Mouse (Mus musculus): ENCODE measurements at regions not wholly inside any gene's neighbourhood (a gene's known extent, or its start where the extent isn't known, plus 50 kb on each side); places are given as distances from the start of the nearest gene placed in this dataset.

GRCm38 (mm10) chr7:129774261-129774861 lies 182.7 kb downstream of the Wdr11 start:
- ATAC-seq (ENCODE audit: extremely low read depth, insufficient number of reproducible peaks, low FRiP score, poor library complexity, severe bottlenecking) (no peak), DNase-seq (ENCODE audit: low spot score) (no peak)
- H3K4me3 ChIP-seq (ENCODE audit: low read depth, low read length) = no peak overlapping the region
- H3K36me3 ChIP-seq (replicated peaks) = no peaks in the 10 kb centered on the region
- H3K4me1 ChIP-seq (ENCODE audit: insufficient read depth, low read depth, low read length) = no peaks in the 10 kb centered on the region
- no peaks in the 10 kb centered on the region for H3K27me3 ChIP-seq (ENCODE audit: insufficient read depth, low read length)
- TF ChIP-seq CTCF (IDR thresholded peaks at IDR 0.05; ENCODE audit: low read depth, low read length) = no peak
- no peak for TF ChIP-seq GATA2 (IDR thresholded peaks at IDR 0.05; ENCODE audit: borderline replicate concordance, low read depth, low read length)
- no peak for TF ChIP-seq TAL1 (conservative IDR thresholded peaks at IDR 0.05; ENCODE audit: low read depth, low read length)
- no peak for TF ChIP-seq POLR2AphosphoS5 (IDR thresholded peaks at IDR 0.05; ENCODE audit: insufficient replicate concordance, low read depth, low read length)
- TF ChIP-seq GATA1 (IDR thresholded peaks at IDR 0.05; ENCODE audit: borderline replicate concordance, low read length) = no peak
- H3K9me3 ChIP-seq (replicated peaks) = peaks cover 61% of the 10 kb centered on the region

GRCm38 (mm10) chr7:129775189-129775588 lies 183.5 kb downstream of the Wdr11 start:
- Histone ChIP-seq H3K36me3 (replicated peaks) (no peaks in the 10 kb centered on the region), H3K27me3 (ENCODE audit: insufficient read depth, low read length) (no peaks in the 10 kb centered on the region), H3K4me3 (ENCODE audit: low read depth, low read length) (no peak overlapping the region), H3K9me3 (replicated peaks) (peaks cover 58% of the 10 kb centered on the region), H3K4me1 (ENCODE audit: insufficient read depth, low read depth, low read length) (no peaks in the 10 kb centered on the region)
- TF ChIP-seq GATA1 (IDR thresholded peaks at IDR 0.05; ENCODE audit: borderline replicate concordance, low read length) = no peak
- no peak for TF ChIP-seq CTCF (IDR thresholded peaks at IDR 0.05; ENCODE audit: low read depth, low read length)
- no peak for TF ChIP-seq GATA2 (IDR thresholded peaks at IDR 0.05; ENCODE audit: borderline replicate concordance, low read depth, low read length)
- TF ChIP-seq POLR2AphosphoS5 (IDR thresholded peaks at IDR 0.05; ENCODE audit: insufficient replicate concordance, low read depth, low read length) = no peak
- no peak for TF ChIP-seq TAL1 (conservative IDR thresholded peaks at IDR 0.05; ENCODE audit: low read depth, low read length)
- DNase-seq (ENCODE audit: low spot score) (no peak), ATAC-seq (ENCODE audit: extremely low read depth, insufficient number of reproducible peaks, low FRiP score, poor library complexity, severe bottlenecking) (no peak)

DNA sequence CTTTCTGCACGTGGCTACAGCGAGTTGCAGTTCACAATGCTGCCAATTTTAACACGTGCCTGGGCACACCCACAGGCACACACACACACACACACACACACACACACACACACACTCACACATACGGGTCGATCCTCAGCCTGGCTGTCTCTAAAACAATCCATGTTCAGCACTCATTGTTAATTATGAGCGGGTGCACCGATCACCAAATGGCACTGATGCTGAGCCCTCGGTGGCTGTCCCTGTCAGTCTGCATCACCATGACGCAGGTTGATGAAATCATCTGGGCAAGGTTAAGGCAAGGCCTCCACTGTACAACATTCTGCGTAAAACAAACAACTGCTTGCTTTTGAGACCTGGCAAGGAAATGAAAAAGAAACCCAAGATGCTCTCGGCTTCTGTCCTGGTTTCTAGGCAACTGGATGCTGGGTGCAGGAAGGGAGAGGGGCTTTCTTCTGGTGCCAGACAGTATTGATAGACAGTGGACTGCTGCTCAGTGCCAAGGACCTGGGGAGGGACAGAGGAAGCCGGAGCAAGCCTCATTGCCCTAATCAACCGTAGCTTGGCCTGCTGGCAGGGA lies 187.3 kb downstream of the Wdr11 start:
- no peak overlapping the region for H3K4me3 ChIP-seq (ENCODE audit: low read depth, low read length)
- ATAC-seq (ENCODE audit: extremely low read depth, insufficient number of reproducible peaks, low FRiP score, poor library complexity, severe bottlenecking) = no peak
- no peak for TF ChIP-seq CTCF (IDR thresholded peaks at IDR 0.05; ENCODE audit: low read depth, low read length)
- TF ChIP-seq TAL1 (conservative IDR thresholded peaks at IDR 0.05; ENCODE audit: low read depth, low read length) = no peak
- no peak for TF ChIP-seq POLR2AphosphoS5 (IDR thresholded peaks at IDR 0.05; ENCODE audit: insufficient replicate concordance, low read depth, low read length)
- TF ChIP-seq GATA1 (IDR thresholded peaks at IDR 0.05; ENCODE audit: borderline replicate concordance, low read length) = no peak
- no peak for TF ChIP-seq GATA2 (IDR thresholded peaks at IDR 0.05; ENCODE audit: borderline replicate concordance, low read depth, low read length)
- DNase-seq (ENCODE audit: low spot score) = no peak
- no peaks in the 10 kb centered on the region for H3K36me3 ChIP-seq (replicated peaks)
- H3K4me1 ChIP-seq (ENCODE audit: insufficient read depth, low read depth, low read length) = no peaks in the 10 kb centered on the region
- H3K9me3 ChIP-seq (replicated peaks) = peaks cover 64% of the 10 kb centered on the region
- no peaks in the 10 kb centered on the region for H3K27me3 ChIP-seq (ENCODE audit: insufficient read depth, low read length)

GRCm38 (mm10) chr7:129779939-129780338 lies 188.3 kb downstream of the Wdr11 start:
- Histone ChIP-seq H3K36me3 (replicated peaks) (no peaks in the 10 kb centered on the region), H3K9me3 (replicated peaks) (peaks cover 56% of the 10 kb centered on the region), H3K4me3 (ENCODE audit: low read depth, low read length) (no peak overlapping the region), H3K4me1 (ENCODE audit: insufficient read depth, low read depth, low read length) (no peaks in the 10 kb centered on the region), H3K27me3 (ENCODE audit: insufficient read depth, low read length) (no peaks in the 10 kb centered on the region)
- TF ChIP-seq CTCF (IDR thresholded peaks at IDR 0.05; ENCODE audit: low read depth, low read length) (no peak), GATA2 (IDR thresholded peaks at IDR 0.05; ENCODE audit: borderline replicate concordance, low read depth, low read length) (no peak), GATA1 (IDR thresholded peaks at IDR 0.05; ENCODE audit: borderline replicate concordance, low read length) (no peak), POLR2AphosphoS5 (IDR thresholded peaks at IDR 0.05; ENCODE audit: insufficient replicate concordance, low read depth, low read length) (no peak), TAL1 (conservative IDR thresholded peaks at IDR 0.05; ENCODE audit: low read depth, low read length) (no peak)
- DNase-seq (ENCODE audit: low spot score) (no peak), ATAC-seq (ENCODE audit: extremely low read depth, insufficient number of reproducible peaks, low FRiP score, poor library complexity, severe bottlenecking) (no peak)

- H3K36me3 ChIP-seq (replicated peaks) = no peaks in the 10 kb centered on the region
- no peak for TF ChIP-seq CTCF (IDR thresholded peaks at IDR 0.05; ENCODE audit: low read depth, low read length)
- H3K4me1 ChIP-seq (ENCODE audit: insufficient read depth, low read depth, low read length) = no peaks in the 10 kb centered on the region
- H3K27me3 ChIP-seq (ENCODE audit: insufficient read depth, low read length) = no peaks in the 10 kb centered on the region
- DNase-seq (ENCODE audit: low spot score) (no peak), ATAC-seq (ENCODE audit: extremely low read depth, insufficient number of reproducible peaks, low FRiP score, poor library complexity, severe bottlenecking) (no peak)
- H3K4me3 ChIP-seq (ENCODE audit: low read depth, low read length) = no peak overlapping the region
- H3K9me3 ChIP-seq (replicated peaks) = peaks cover 51% of the 10 kb centered on the region
These were observed 190.1 kb downstream of the Wdr11 start for GRCm38 (mm10) chr7:129781756-129782155.

- H3K4me3 ChIP-seq (ENCODE audit: low read depth, low read length) = no peak overlapping the region
- TF ChIP-seq GATA2 (IDR thresholded peaks at IDR 0.05; ENCODE audit: borderline replicate concordance, low read depth, low read length) = no peak
- no peak for TF ChIP-seq TAL1 (conservative IDR thresholded peaks at IDR 0.05; ENCODE audit: low read depth, low read length)
- no peak for TF ChIP-seq POLR2AphosphoS5 (IDR thresholded peaks at IDR 0.05; ENCODE audit: insufficient replicate concordance, low read depth, low read length)
- TF ChIP-seq GATA1 (IDR thresholded peaks at IDR 0.05; ENCODE audit: borderline replicate concordance, low read length) = no peak
- no peak for TF ChIP-seq CTCF (IDR thresholded peaks at IDR 0.05; ENCODE audit: low read depth, low read length)
- H3K36me3 ChIP-seq (replicated peaks) = no peaks in the 10 kb centered on the region
- no peaks in the 10 kb centered on the region for H3K27me3 ChIP-seq (ENCODE audit: insufficient read depth, low read length)
- ATAC-seq (ENCODE audit: extremely low read depth, insufficient number of reproducible peaks, low FRiP score, poor library complexity, severe bottlenecking) (no peak), DNase-seq (ENCODE audit: low spot score) (no peak)
- H3K9me3 ChIP-seq (replicated peaks) = peaks cover 51% of the 10 kb centered on the region
- H3K4me1 ChIP-seq (ENCODE audit: insufficient read depth, low read depth, low read length) = no peaks in the 10 kb centered on the region
These were observed 193.3 kb downstream of the Wdr11 start for GRCm38 (mm10) chr7:129784966-129785365.

Data from G1E (cell line).